8 mouse cellular contexts compared by ENCODE assay signal in the genomic region with DNA sequence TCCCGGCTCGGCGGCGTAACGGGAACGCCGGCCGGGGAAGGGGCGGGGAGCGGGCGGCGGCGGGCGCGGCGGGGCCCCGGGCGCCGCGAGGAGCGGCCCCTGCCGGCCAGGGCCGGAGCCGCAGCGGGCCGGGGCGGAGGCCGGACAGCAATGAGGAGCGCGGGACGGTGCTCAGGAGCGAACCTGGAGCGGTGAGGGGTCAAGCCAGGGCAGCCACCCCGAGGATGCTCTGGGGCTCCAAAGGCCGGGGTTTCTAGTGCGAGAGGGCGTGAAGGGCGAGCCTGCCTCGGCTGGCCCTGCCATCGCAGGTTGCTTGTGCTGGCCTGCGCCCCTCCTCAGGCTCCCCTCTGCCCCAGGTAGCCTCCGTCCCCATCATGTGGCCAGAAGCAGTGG. TPM values are rescaled to one million over a fixed set of nuclear protein-coding genes. Genes with fewer than 3 reads are reported as not detected.
DNase-seq lines count a peak whose midpoint lies in the region; ATAC-seq and TF ChIP-seq lines count a peak whose summit lies in the region.

A gene (minus strand): TSS at position 33 of the 393 bp plus-strand sequence.

- peak within 1 kb of the TSS; percentile 93 for H3K9ac ChIP-seq in forebrain, embryonic 13.5 days
- H3K9ac ChIP-seq in lung, embryonic 15.5 days, result peak within 1 kb of the TSS; percentile 90
- peak within 1 kb of the TSS; percentile 96 for H3K9ac ChIP-seq in neural tube, embryonic 15.5 days (replicated peaks)

- ATAC-seq in cerebellum, adult (ENCODE audit: insufficient number of reproducible peaks, low FRiP score, low TSS enrichment), result peak; percentile 64
- peak; percentile 73 for ATAC-seq in forebrain, embryonic 13.5 days
- peak; percentile 58; the same call in 1 of the 2 replicates for ATAC-seq in lung, embryonic 15.5 days (ENCODE audit: borderline replicate concordance, extremely low read depth, low FRiP score, low TSS enrichment)
- ATAC-seq in neural tube, embryonic 15.5 days (ENCODE audit: low FRiP score), result peak; percentile 71

- 7% methylated on average over 41 of the region's 42 CpGs for WGBS in bone marrow, adult 2 months
- 2% methylated on average over 34 of the region's 42 CpGs for WGBS in forebrain, embryonic 13.5 days
- under 1% methylated on average over 38 of the region's 42 CpGs for WGBS in lung, embryonic 15.5 days
- WGBS in neural tube, embryonic 15.5 days, result 3% methylated on average over 36 of the region's 42 CpGs

- no peaks in the 10 kb centered on the region; the same call in 1 of the 2 replicates for H3K9me3 ChIP-seq in forebrain, embryonic 13.5 days (replicated peaks)
- H3K9me3 ChIP-seq in lung, embryonic 15.5 days, result no peaks in the 10 kb centered on the region
- no peaks in the 10 kb centered on the region for H3K9me3 ChIP-seq in neural tube, embryonic 15.5 days (replicated peaks)

- no peaks in the 10 kb centered on the region for H3K27me3 ChIP-seq in forebrain, embryonic 13.5 days
- no peaks in the 10 kb centered on the region for H3K27me3 ChIP-seq in lung, embryonic 15.5 days
- H3K27me3 ChIP-seq in neural tube, embryonic 15.5 days (replicated peaks), result no peaks in the 10 kb centered on the region

- no peak for DNase-seq in cerebellum, adult 8-10 months
- peak; percentile 35 for DNase-seq in heart, postnatal 25 days (ENCODE audit: low spot score)
- peak; percentile 71 to 77 for DNase-seq in kidney, postnatal 4 days

- peak within 1 kb of the TSS; percentile 83 for H3K4me2 ChIP-seq in forebrain, embryonic 13.5 days
- peak within 1 kb of the TSS; percentile 78 for H3K4me2 ChIP-seq in lung, embryonic 15.5 days
- peak within 1 kb of the TSS; percentile 87 for H3K4me2 ChIP-seq in neural tube, embryonic 15.5 days

- no peak; the same call in 1 of the 2 replicates for TF ChIP-seq POLR2A in bone marrow, adult 2 months (IDR thresholded peaks at IDR 0.05; ENCODE audit: borderline replicate concordance, control insufficient read depth, low read depth, low read length)

- peak; percentile 39; the same call in 1 of the 2 replicates for TF ChIP-seq CTCF in bone marrow, adult 2 months (IDR thresholded peaks at IDR 0.05; ENCODE audit: control insufficient read depth, insufficient read depth, low read length)

- intact Hi-C loops in heart, postnatal 25 days (cut with DNase I), result loop anchor here (5.0 kb wide), 2 partner anchors 318 to 333 kb away; no protein-coding TSS in a partner anchor

- H3K4me3 ChIP-seq in bone marrow, adult 2 months (replicated peaks; ENCODE audit: control insufficient read depth, low read depth, low read length), result peak within 1 kb of the TSS; percentile 79
- peak within 1 kb of the TSS; percentile 85 for H3K4me3 ChIP-seq in forebrain, embryonic 13.5 days
- H3K4me3 ChIP-seq in lung, embryonic 15.5 days, result peak within 1 kb of the TSS; percentile 89
- peak within 1 kb of the TSS; percentile 87 for H3K4me3 ChIP-seq in neural tube, embryonic 15.5 days (replicated peaks)

- H3K36me3 ChIP-seq in forebrain, embryonic 13.5 days (ENCODE audit: poor library complexity, severe bottlenecking), result peaks cover 4% of the 10 kb centered on the region; the same call in 1 of the 2 replicates
- no peaks in the 10 kb centered on the region for H3K36me3 ChIP-seq in lung, embryonic 15.5 days
- no peaks in the 10 kb centered on the region for H3K36me3 ChIP-seq in neural tube, embryonic 15.5 days

- peaks cover 2% of the 10 kb centered on the region; the same call in 1 of the 2 replicates for H3K4me1 ChIP-seq in bone marrow, adult 2 months (ENCODE audit: control insufficient read depth, insufficient read depth, low read length)
- H3K4me1 ChIP-seq in forebrain, embryonic 13.5 days, result peaks cover 23% of the 10 kb centered on the region
- peaks cover 23% of the 10 kb centered on the region for H3K4me1 ChIP-seq in lung, embryonic 15.5 days
- H3K4me1 ChIP-seq in neural tube, embryonic 15.5 days, result peaks cover 35% of the 10 kb centered on the region

- H3K27ac ChIP-seq in bone marrow, adult 2 months (ENCODE audit: control insufficient read depth, insufficient read depth, low read depth, low read length, poor library complexity), result peak within 1 kb of the TSS; percentile 75; the same call in 1 of the 2 replicates
- peak within 1 kb of the TSS; percentile 76 for H3K27ac ChIP-seq in forebrain, embryonic 13.5 days
- peak within 1 kb of the TSS; percentile 68 for H3K27ac ChIP-seq in lung, embryonic 15.5 days
- H3K27ac ChIP-seq in neural tube, embryonic 15.5 days (replicated peaks), result peak within 1 kb of the TSS; percentile 86

RNA-seq across cellular contexts. Expression of the gene that starts here (rescaled TPM):
- 2.9 and 26.5 TPM in 2 replicates for polyA plus RNA-seq in bone marrow, adult 2 months (2011; ENCODE audit: insufficient read depth, insufficient read length, low replicate concordance, missing spikeins)
- polyA plus RNA-seq in forebrain, embryonic 13.5 days (2015; fragmentation: Nextera tagmentation; extraction: Ambion mirVana), result 4.5 and 4.7 TPM in 2 replicates
- total RNA-seq in heart, postnatal 25 days (2021), result 10 to 100 TPM; 78.9 to 81.0 TPM
- 4.6 and 5.2 TPM in 2 replicates for polyA plus RNA-seq in lung, embryonic 15.5 days (2015; fragmentation: Nextera tagmentation; extraction: Ambion mirVana)
- polyA plus RNA-seq in neural tube, embryonic 15.5 days (2015; fragmentation: Nextera tagmentation; extraction: Ambion mirVana), result 7.3 and 10.2 TPM in 2 replicates
